Mouse (Mus musculus) cortical plate, adult 2 months (tissue): ENCODE measurements around the gene Parg.

Source experiments
- CTCF ChIP-seq: fragments of 200-500 bp; IDR thresholded peaks from 2 replicates; pipeline ENCODE4 v1.5.1; 2011; ENCODE audit warnings: mild to moderate bottlenecking, control low read depth, low read length; ENCODE audit not compliant: insufficient read depth; ENCODE audit errors: extremely low read depth
- POLR2A ChIP-seq: fragments of 200-500 bp; IDR thresholded peaks from 2 replicates; pipeline ENCODE4 v1.6.1; 2011; ENCODE audit warnings: mild to moderate bottlenecking, low read length, control low read depth; ENCODE audit not compliant: insufficient read depth; ENCODE audit errors: extremely low read depth

DNA sequence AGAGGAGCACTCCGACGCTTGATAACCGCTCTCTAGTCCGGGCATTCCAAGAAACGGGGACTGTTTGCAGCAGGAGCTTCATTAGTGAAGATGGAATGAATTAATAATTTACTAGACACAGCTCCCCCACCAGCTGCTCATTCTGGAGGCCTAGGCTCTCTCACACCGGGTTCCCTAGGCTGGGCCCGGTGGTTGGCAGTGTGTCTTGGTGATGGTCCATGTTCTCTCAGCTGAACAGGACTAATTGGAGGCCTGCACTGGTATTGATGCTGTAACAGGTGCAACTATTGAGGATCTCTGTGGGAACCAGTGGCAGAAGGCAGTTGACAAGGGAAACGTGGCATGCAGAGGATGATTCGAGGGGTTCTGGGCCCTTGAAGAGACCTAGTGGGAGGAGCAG is 125.6 kb downstream of the Parg start:
- TF ChIP-seq CTCF: no peak
- TF ChIP-seq POLR2A: no peak
